Mouse (Mus musculus) ES-E14 (cell line): ENCODE measurements around the gene Ankib1.

Experiments used
- CHD2 ChIP-seq: IDR thresholded peaks from 2 replicates; pipeline ENCODE4 v1.6.1; 2014; ENCODE audit warnings: mild to moderate bottlenecking, low read depth, low read length, inconsistent platforms
- HCFC1 ChIP-seq: IDR thresholded peaks from 2 replicates; pipeline ENCODE4 v1.6.1; 2012; ENCODE audit warnings: low read length, inconsistent platforms, borderline replicate concordance; ENCODE audit not compliant: insufficient read depth
- MAFK ChIP-seq: IDR thresholded peaks from 2 replicates; pipeline ENCODE4 v1.6.1; 2014; ENCODE audit warnings: mild to moderate bottlenecking, low read depth, low read length, inconsistent platforms; ENCODE audit not compliant: insufficient read depth
- ZNF384 ChIP-seq: IDR thresholded peaks from 2 replicates; pipeline ENCODE4 v1.6.1; 2012; ENCODE audit warnings: low read depth, low read length, inconsistent platforms

GRCm38 (mm10) chr5:3834107-3834506 lies 31.4 kb upstream of the Ankib1 start:
- TF ChIP-seq MAFK (no peak), ZNF384 (no peak), CHD2 (no peak), HCFC1 (no peak)
